Mouse (Mus musculus): Measurements from ENCODE around the gene Fn1. TPM values are rescaled to one million over a fixed set of nuclear protein-coding genes. Genes with fewer than 3 reads are reported as not detected.
A peak's percentile ranks its signal among the peaks of the same experiment; 100 is the strongest.

The Fn1 gene
- polyA plus RNA-seq, 1 experiment, result 299 TPM

- TF ChIP-seq FOSL1 (IDR thresholded peaks at IDR 0.05; ENCODE audit: insufficient read depth, low read length, poor library complexity, severe bottlenecking) (no peak), MYOG (IDR thresholded peaks at IDR 0.05; ENCODE audit: control insufficient read depth, extremely low read depth, insufficient read length) (no peak), MYOD1 (IDR thresholded peaks at IDR 0.05; ENCODE audit: control insufficient read depth, insufficient read length, low read depth) (no peak), CTCF (IDR thresholded peaks at IDR 0.05; ENCODE audit: control insufficient read depth, insufficient read depth, insufficient read length) (no peak), MAX (IDR thresholded peaks at IDR 0.05) (no peak), USF1 (IDR thresholded peaks at IDR 0.05; ENCODE audit: low read depth) (no peak), CEBPB (IDR thresholded peaks at IDR 0.05; ENCODE audit: low read depth) (no peak)
- Histone ChIP-seq H3K36me3 (ENCODE audit: control insufficient read depth, insufficient read depth) (no peaks in the 10 kb centered on the region), H3K79me3 (ENCODE audit: low read depth) (no peaks in the 10 kb centered on the region)
Observed at GRCm38 (mm10) chr1:71686791-71687190, 33.8 kb upstream of the Fn1 start.

DNA sequence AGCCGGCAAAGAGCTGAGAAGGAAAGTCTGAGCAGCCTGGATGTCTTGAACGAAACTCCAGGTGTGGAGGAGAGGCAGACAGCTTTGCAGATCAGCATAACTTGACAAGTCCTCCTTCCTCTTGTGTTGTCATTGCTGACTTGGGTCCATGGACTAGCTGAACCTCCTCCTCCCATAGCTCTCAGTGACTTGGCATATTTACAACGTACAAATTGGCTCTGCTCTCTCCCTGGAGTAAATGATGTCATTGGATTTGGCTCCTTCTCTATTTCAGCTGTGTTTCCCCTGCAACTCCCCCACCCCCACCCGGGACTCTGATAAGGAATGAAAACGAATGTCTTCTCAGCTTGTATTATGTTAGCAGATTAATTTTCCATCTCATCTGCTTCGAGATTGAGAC lies 30.7 kb upstream of the Fn1 start:
- Histone ChIP-seq H3K79me3 (ENCODE audit: low read depth) (no peaks in the 10 kb centered on the region), H3K36me3 (ENCODE audit: control insufficient read depth, insufficient read depth) (no peaks in the 10 kb centered on the region), H3ac (ENCODE audit: control insufficient read depth, insufficient read length, low read depth) (no peak overlapping the region), H3K4me3 (ENCODE audit: insufficient read depth, poor library complexity, severe bottlenecking) (no peak overlapping the region), H3K79me2 (ENCODE audit: control insufficient read depth, insufficient read depth) (no peaks in the 10 kb centered on the region), H3K27me3 (ENCODE audit: control insufficient read depth, insufficient read depth, insufficient read length) (no peaks in the 10 kb centered on the region)
- TF ChIP-seq CEBPB (IDR thresholded peaks at IDR 0.05; ENCODE audit: low read depth) (no peak), USF1 (IDR thresholded peaks at IDR 0.05; ENCODE audit: low read depth) (no peak), MYOG (IDR thresholded peaks at IDR 0.05; ENCODE audit: control insufficient read depth, extremely low read depth, insufficient read length) (no peak), FOSL1 (IDR thresholded peaks at IDR 0.05; ENCODE audit: insufficient read depth, low read length, poor library complexity, severe bottlenecking) (no peak), MYOD1 (IDR thresholded peaks at IDR 0.05; ENCODE audit: control insufficient read depth, insufficient read length, low read depth) (no peak), CTCF (IDR thresholded peaks at IDR 0.05; ENCODE audit: control insufficient read depth, insufficient read depth, insufficient read length) (no peak), MAX (IDR thresholded peaks at IDR 0.05) (no peak)

More at GRCm38 (mm10) chr1:71686791-71687190, 33.8 kb upstream of the Fn1 start:
- H3ac ChIP-seq (ENCODE audit: control insufficient read depth, insufficient read length, low read depth), result no peak overlapping the region
- H3K4me3 ChIP-seq (ENCODE audit: insufficient read depth, poor library complexity, severe bottlenecking), result no peak overlapping the region
- H3K79me2 ChIP-seq (ENCODE audit: control insufficient read depth, insufficient read depth), result no peaks in the 10 kb centered on the region
- no peaks in the 10 kb centered on the region for H3K27me3 ChIP-seq (ENCODE audit: control insufficient read depth, insufficient read depth, insufficient read length)

DNA sequence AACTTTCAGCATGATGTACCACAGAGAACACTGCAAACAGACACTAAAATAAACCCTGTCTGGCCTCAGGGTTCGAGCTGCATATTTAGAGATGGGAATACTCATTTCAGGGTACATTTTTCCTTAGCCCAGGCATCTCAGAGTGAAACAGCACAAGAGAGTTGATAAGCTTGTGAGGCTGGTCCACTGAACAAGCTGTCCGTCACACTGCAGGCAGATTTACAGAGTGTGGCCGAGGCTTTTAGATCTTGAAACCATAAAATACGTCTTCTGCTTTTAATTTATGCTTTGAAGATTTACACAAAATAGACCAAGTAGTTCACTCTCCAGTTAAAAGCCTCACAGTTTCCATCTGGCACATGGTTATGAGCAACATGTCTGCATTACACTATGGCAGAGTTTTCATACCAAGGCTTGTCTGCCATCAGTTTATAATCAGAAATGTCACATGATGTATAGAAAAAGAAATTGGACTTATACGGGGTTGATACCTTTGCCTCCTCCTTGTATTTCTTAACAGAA lies 29.3 kb upstream of the Fn1 start:
- no peaks in the 10 kb centered on the region for H3K27me3 ChIP-seq (ENCODE audit: control insufficient read depth, insufficient read depth, insufficient read length)
- no peak for TF ChIP-seq CEBPB (IDR thresholded peaks at IDR 0.05; ENCODE audit: low read depth)
- no peak for TF ChIP-seq MAX (IDR thresholded peaks at IDR 0.05)
- no peak for TF ChIP-seq USF1 (IDR thresholded peaks at IDR 0.05; ENCODE audit: low read depth)
- TF ChIP-seq FOSL1 (IDR thresholded peaks at IDR 0.05; ENCODE audit: insufficient read depth, low read length, poor library complexity, severe bottlenecking), result no peak
- no peak for TF ChIP-seq MYOD1 (IDR thresholded peaks at IDR 0.05; ENCODE audit: control insufficient read depth, insufficient read length, low read depth)
- no peak for TF ChIP-seq MYOG (IDR thresholded peaks at IDR 0.05; ENCODE audit: control insufficient read depth, extremely low read depth, insufficient read length)
- no peak for TF ChIP-seq CTCF (IDR thresholded peaks at IDR 0.05; ENCODE audit: control insufficient read depth, insufficient read depth, insufficient read length)
- H3K79me2 ChIP-seq (ENCODE audit: control insufficient read depth, insufficient read depth), result no peaks in the 10 kb centered on the region
- H3K79me3 ChIP-seq (ENCODE audit: low read depth), result no peaks in the 10 kb centered on the region
- H3ac ChIP-seq (ENCODE audit: control insufficient read depth, insufficient read length, low read depth), result no peak overlapping the region
- H3K36me3 ChIP-seq (ENCODE audit: control insufficient read depth, insufficient read depth), result no peaks in the 10 kb centered on the region
- no peak overlapping the region for H3K4me3 ChIP-seq (ENCODE audit: insufficient read depth, poor library complexity, severe bottlenecking)

DNA sequence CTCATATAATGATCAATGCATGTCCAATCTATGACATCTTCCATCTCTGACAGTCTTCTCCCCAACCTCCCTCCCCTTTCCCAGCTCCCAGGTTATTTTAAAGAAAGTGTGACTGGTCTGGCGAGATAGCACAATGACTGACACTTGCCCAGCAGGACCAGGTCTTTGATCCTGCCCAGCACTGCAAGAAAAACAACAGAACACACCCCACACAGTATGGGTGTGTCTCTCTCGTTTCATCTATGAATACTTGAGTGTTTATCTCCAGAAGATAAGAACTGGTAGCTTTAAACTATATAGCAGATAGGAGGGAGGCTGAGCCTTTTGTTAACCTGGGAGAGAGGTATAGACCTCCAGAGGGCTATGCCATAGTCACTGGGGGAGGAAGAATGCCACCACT lies 28.3 kb upstream of the Fn1 start:
- Histone ChIP-seq H3K79me2 (ENCODE audit: control insufficient read depth, insufficient read depth) (no peaks in the 10 kb centered on the region), H3K36me3 (ENCODE audit: control insufficient read depth, insufficient read depth) (no peaks in the 10 kb centered on the region), H3ac (ENCODE audit: control insufficient read depth, insufficient read length, low read depth) (no peak overlapping the region), H3K79me3 (ENCODE audit: low read depth) (no peaks in the 10 kb centered on the region), H3K4me3 (ENCODE audit: insufficient read depth, poor library complexity, severe bottlenecking) (no peak overlapping the region), H3K27me3 (ENCODE audit: control insufficient read depth, insufficient read depth, insufficient read length) (no peaks in the 10 kb centered on the region)
- TF ChIP-seq MYOG (IDR thresholded peaks at IDR 0.05; ENCODE audit: control insufficient read depth, extremely low read depth, insufficient read length), result no peak
- TF ChIP-seq CEBPB (IDR thresholded peaks at IDR 0.05; ENCODE audit: low read depth), result no peak
- TF ChIP-seq MAX (IDR thresholded peaks at IDR 0.05), result no peak
- no peak for TF ChIP-seq MYOD1 (IDR thresholded peaks at IDR 0.05; ENCODE audit: control insufficient read depth, insufficient read length, low read depth)
- no peak for TF ChIP-seq FOSL1 (IDR thresholded peaks at IDR 0.05; ENCODE audit: insufficient read depth, low read length, poor library complexity, severe bottlenecking)
- no peak for TF ChIP-seq CTCF (IDR thresholded peaks at IDR 0.05; ENCODE audit: control insufficient read depth, insufficient read depth, insufficient read length)
- TF ChIP-seq USF1 (IDR thresholded peaks at IDR 0.05; ENCODE audit: low read depth), result no peak

GRCm38 (mm10) chr1:71680046-71680672 lies 27.2 kb upstream of the Fn1 start:
- Histone ChIP-seq H3K79me3 (ENCODE audit: low read depth) (no peaks in the 10 kb centered on the region), H3K27me3 (ENCODE audit: control insufficient read depth, insufficient read depth, insufficient read length) (no peaks in the 10 kb centered on the region), H3K4me3 (ENCODE audit: insufficient read depth, poor library complexity, severe bottlenecking) (no peak overlapping the region), H3K79me2 (ENCODE audit: control insufficient read depth, insufficient read depth) (no peaks in the 10 kb centered on the region), H3K36me3 (ENCODE audit: control insufficient read depth, insufficient read depth) (no peaks in the 10 kb centered on the region), H3ac (ENCODE audit: control insufficient read depth, insufficient read length, low read depth) (no peak overlapping the region)
- TF ChIP-seq FOSL1 (IDR thresholded peaks at IDR 0.05; ENCODE audit: insufficient read depth, low read length, poor library complexity, severe bottlenecking) (peak; percentile 5), MYOD1 (IDR thresholded peaks at IDR 0.05; ENCODE audit: control insufficient read depth, insufficient read length, low read depth) (no peak), MYOG (IDR thresholded peaks at IDR 0.05; ENCODE audit: control insufficient read depth, extremely low read depth, insufficient read length) (no peak), USF1 (IDR thresholded peaks at IDR 0.05; ENCODE audit: low read depth) (no peak), CEBPB (IDR thresholded peaks at IDR 0.05; ENCODE audit: low read depth) (peak; percentile 32), CTCF (IDR thresholded peaks at IDR 0.05; ENCODE audit: control insufficient read depth, insufficient read depth, insufficient read length) (no peak), MAX (IDR thresholded peaks at IDR 0.05) (no peak)
